Mouse (Mus musculus) bone marrow, adult 2 months (tissue): ENCODE data around the gene Klhl7. TPM values are rescaled to one million over a fixed set of nuclear protein-coding genes. Genes with fewer than 3 reads are reported as not detected.
A peak's percentile ranks its signal among the peaks of the same experiment; 100 is the strongest.

Experiments
- H3K27ac ChIP-seq: fragments of 200-500 bp; 2 replicates; pipeline ENCODE4 v1.5.1; 2012; ENCODE audit warnings: low read depth, mild to moderate bottlenecking, control low read depth, inconsistent platforms, low read length; ENCODE audit not compliant: control insufficient read depth, poor library complexity, insufficient read depth
- H3K4me1 ChIP-seq: fragments of 200-500 bp; 2 replicates; pipeline ENCODE4 v1.6.1; 2011; ENCODE audit warnings: low read length; ENCODE audit not compliant: control insufficient read depth, insufficient read depth
- H3K4me3 ChIP-seq: fragments of 200-500 bp; replicated peaks from 2 replicates; pipeline ENCODE3; 2011; ENCODE audit warnings: mild to moderate bottlenecking, low read depth, low read length, control low read depth; ENCODE audit not compliant: control insufficient read depth
- CTCF ChIP-seq: fragments of 200-500 bp; IDR thresholded peaks from 2 replicates; pipeline ENCODE4 v1.5.1; 2011; ENCODE audit warnings: low read length, control low read depth; ENCODE audit not compliant: control insufficient read depth, insufficient read depth
- POLR2A ChIP-seq: fragments of 200-500 bp; IDR thresholded peaks from 2 replicates; pipeline ENCODE4 v1.6.1; 2011; ENCODE audit warnings: low read depth, mild to moderate bottlenecking, control low read depth, low read length, borderline replicate concordance; ENCODE audit not compliant: control insufficient read depth
- WGBS: fragments of 180-500 bp; shearing (Covaris S2); methylation state at CpG from one replicate; pipeline ENCODE4 v1.1.7; 2018; 5-methylcytosine and 5-hydroxymethylcytosine counted together
- polyA plus RNA-seq: library from polyadenylated mRNA; stranded (reverse); fragments of >200 nt; gene quantifications from 2 replicates; pipeline ENCODE4 v1.2.4, GENCODE M21; 2011; ENCODE audit warnings: low replicate concordance; ENCODE audit not compliant: missing spikeins, insufficient read depth, insufficient read length

Klhl7 gene
- polyA plus RNA-seq, 1 experiment = 10.6 TPM

DNA sequence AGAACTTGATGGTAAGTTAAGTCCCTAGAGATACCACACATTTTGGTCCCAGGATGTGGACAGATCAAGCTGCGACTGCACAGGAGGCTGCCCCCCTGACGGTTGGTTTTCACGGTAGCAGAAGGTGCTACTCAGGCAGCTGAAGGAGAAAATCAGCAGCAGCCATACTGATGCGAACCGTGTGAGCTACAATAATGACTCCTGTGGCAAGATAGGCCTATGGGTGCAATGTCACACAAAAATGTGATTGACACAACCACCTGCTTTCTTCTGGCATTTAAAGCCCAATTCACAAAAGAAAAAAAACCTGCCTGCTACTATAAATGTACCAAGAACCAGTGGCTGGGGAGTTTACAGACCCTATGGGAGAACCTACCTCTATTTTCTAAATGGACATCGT is 37.4 kb upstream of the Klhl7 start:
- TF ChIP-seq CTCF (no peak), POLR2A (no peak)
- H3K4me3 ChIP-seq = no peak overlapping the region
- H3K4me1 ChIP-seq = no peaks in the 10 kb centered on the region; the same call in 1 of the 2 replicates
- WGBS = 88% methylated on average over 6 of the region's 6 CpGs
- H3K27ac ChIP-seq = no peak overlapping the region

- no peak overlapping the region for H3K27ac ChIP-seq
- H3K4me3 ChIP-seq = no peak overlapping the region
- 73% methylated on average over 4 of the region's 4 CpGs for WGBS
- no peak for TF ChIP-seq CTCF
- TF ChIP-seq POLR2A = no peak
- H3K4me1 ChIP-seq = no peaks in the 10 kb centered on the region; the same call in 1 of the 2 replicates
Observed at GRCm38 (mm10) chr5:24063545-24063944, 36.9 kb upstream of the Klhl7 start.

GRCm38 (mm10) chr5:24068955-24069354 is 31.4 kb upstream of the Klhl7 start:
- WGBS = 71% methylated on average over 6 of the region's 6 CpGs
- H3K4me1 ChIP-seq = no peaks in the 10 kb centered on the region
- no peak overlapping the region for H3K4me3 ChIP-seq
- TF ChIP-seq CTCF (no peak), POLR2A (no peak)
- no peak overlapping the region for H3K27ac ChIP-seq

GRCm38 (mm10) chr5:24072031-24072430 is 28.4 kb upstream of the Klhl7 start:
- WGBS = 74% methylated on average over 6 of the region's 6 CpGs
- TF ChIP-seq POLR2A (no peak), CTCF (no peak)
- Histone ChIP-seq H3K4me3 (no peak overlapping the region), H3K27ac (no peak overlapping the region), H3K4me1 (no peaks in the 10 kb centered on the region)

- Histone ChIP-seq H3K4me3 (peak overlapping the region; percentile 47), H3K27ac (no peak overlapping the region), H3K4me1 (no peaks in the 10 kb centered on the region)
- TF ChIP-seq POLR2A (no peak), CTCF (peak; percentile 55)
- WGBS = 6% methylated on average over 14 of the region's 15 CpGs
Observed at GRCm38 (mm10) chr5:24076986-24077718, 23.3 kb upstream of the Klhl7 start.

DNA sequence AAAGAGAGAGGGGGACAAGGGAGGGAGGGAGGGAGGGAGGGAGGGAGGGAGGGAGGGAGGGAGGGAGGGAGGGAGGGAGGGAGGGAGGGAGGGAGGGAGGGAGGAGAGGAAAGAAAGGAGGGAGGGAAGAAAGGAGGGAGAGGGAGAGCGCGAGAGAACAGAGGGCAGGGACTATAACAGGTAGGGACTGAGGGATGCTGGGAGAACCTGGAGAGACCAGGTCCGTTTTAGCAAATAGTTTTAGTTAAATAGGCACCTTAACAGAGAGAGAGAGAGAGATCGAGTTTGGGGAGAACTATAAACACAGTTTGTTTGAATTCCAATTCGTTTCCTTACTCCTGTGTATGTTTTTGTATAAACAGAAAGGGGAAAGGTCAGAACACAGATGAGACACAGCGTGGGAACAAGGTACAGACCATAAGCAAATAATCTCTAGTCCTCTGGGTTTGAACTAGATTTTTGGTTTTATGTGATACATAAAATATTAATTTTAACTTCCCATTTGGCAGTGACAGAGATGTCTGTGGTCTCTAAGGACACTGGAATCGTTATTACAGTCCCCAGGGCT is 22.6 kb upstream of the Klhl7 start:
- TF ChIP-seq POLR2A (no peak), CTCF (no peak)
- 16% methylated on average over 7 of the region's 7 CpGs for WGBS
- no peaks in the 10 kb centered on the region for H3K4me1 ChIP-seq
- H3K4me3 ChIP-seq = no peak overlapping the region
- H3K27ac ChIP-seq = no peak overlapping the region

- TF ChIP-seq CTCF (no peak), POLR2A (no peak)
- H3K27ac ChIP-seq = no peak overlapping the region
- 82% methylated on average over 7 of the region's 7 CpGs for WGBS
- H3K4me3 ChIP-seq = no peak overlapping the region
- H3K4me1 ChIP-seq = no peaks in the 10 kb centered on the region
Observed at GRCm38 (mm10) chr5:24078420-24079179, 21.8 kb upstream of the Klhl7 start.

DNA sequence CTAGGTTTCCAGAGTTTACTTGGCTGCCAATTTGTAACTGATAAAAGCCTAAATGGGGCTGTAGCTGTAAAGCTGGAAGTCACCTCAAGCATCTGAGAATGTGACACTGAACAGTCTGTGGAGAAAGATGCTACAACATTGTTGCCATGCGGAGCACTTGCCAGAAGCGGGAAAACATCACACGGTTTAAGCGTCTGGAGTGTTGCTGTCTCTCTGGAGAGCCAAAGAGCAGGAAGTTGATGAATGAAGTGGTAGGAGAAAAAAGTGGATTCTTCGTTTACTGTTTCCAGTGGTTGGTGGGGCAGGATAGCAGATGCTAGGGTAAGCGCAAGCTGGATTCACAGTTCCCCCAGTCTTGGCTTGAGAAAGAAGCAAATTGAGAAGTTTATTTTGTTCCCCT is 19.6 kb upstream of the Klhl7 start:
- TF ChIP-seq CTCF = no peak
- TF ChIP-seq POLR2A = no peak
- WGBS = 70% methylated on average over 6 of the region's 6 CpGs
- no peak overlapping the region for H3K27ac ChIP-seq
- no peak overlapping the region for H3K4me3 ChIP-seq
- no peaks in the 10 kb centered on the region for H3K4me1 ChIP-seq
